Mouse (Mus musculus) megakaryocyte, embryonic 14.5 days (primary cell): ENCODE data around the gene Fut7. TPM values are rescaled to one million over a fixed set of nuclear protein-coding genes. Genes with fewer than 3 reads are reported as not detected.

Experiments
- H3K27me3 ChIP-seq: replicated peaks from 2 replicates; pipeline ENCODE3; 2012; ENCODE audit warnings: inconsistent platforms
- H3K36me3 ChIP-seq: replicated peaks from 2 replicates; pipeline ENCODE3; 2012; ENCODE audit warnings: low read length, inconsistent platforms, mixed read lengths
- H3K4me1 ChIP-seq: 2 replicates; pipeline ENCODE4 v1.6.1; 2012; ENCODE audit warnings: inconsistent platforms
- H3K4me3 ChIP-seq: replicated peaks from 2 replicates; pipeline ENCODE3; 2012; ENCODE audit warnings: moderate library complexity, mild to moderate bottlenecking, inconsistent platforms
- H3K9me3 ChIP-seq: 2 replicates; pipeline ENCODE4 v1.6.1; 2012; ENCODE audit warnings: inconsistent platforms
- FLI1 ChIP-seq: IDR thresholded peaks from 2 replicates; pipeline ENCODE4 v1.6.1; 2012; ENCODE audit warnings: low read length, inconsistent platforms, mixed read lengths
- GATA1 ChIP-seq: IDR thresholded peaks from 3 replicates; pipeline ENCODE4 v1.6.1; 2012; ENCODE audit warnings: mixed read lengths, low read length, inconsistent platforms, borderline replicate concordance
- polyA plus RNA-seq: library from polyadenylated mRNA; stranded (reverse); fragments of >175 nt; gene quantifications from 2 replicates; pipeline ENCODE4 v1.2.3, GENCODE M21; 2012; ENCODE audit warnings: low replicate concordance; ENCODE audit not compliant: insufficient read depth

The Fut7 gene
- polyA plus RNA-seq, 1 experiment = 4.3 TPM

- Histone ChIP-seq H3K36me3 (no peaks in the 10 kb centered on the region), H3K9me3 (no peaks in the 10 kb centered on the region), H3K4me3 (no peak within 1 kb of the TSS), H3K4me1 (peaks cover 78% of the 10 kb centered on the region), H3K27me3 (peaks cover 45% of the 10 kb centered on the region)
- TF ChIP-seq GATA1 (no peak), FLI1 (no peak)
Measured at GRCm38 (mm10) chr2:25469969-25470368, 46.9 kb downstream of the Fut7 start, which contains the start of gene Ptgds. Gene Ptgds (minus strand): TSS chr2:25470046.

- no peak for TF ChIP-seq FLI1
- no peak for TF ChIP-seq GATA1
- Histone ChIP-seq H3K36me3 (no peaks in the 10 kb centered on the region), H3K4me1 (peaks cover 65% of the 10 kb centered on the region), H3K4me3 (no peak overlapping the region), H3K9me3 (no peaks in the 10 kb centered on the region), H3K27me3 (peaks cover 71% of the 10 kb centered on the region)
Measured at GRCm38 (mm10) chr2:25472550-25472949, 49.5 kb downstream of the Fut7 start.

Other genes starting within 250 kb of the Fut7 start
- gene Nrarp, start 242.5 kb upstream of the Fut7 start, polyA plus RNA-seq = 7.9 and 8.1 TPM in 2 replicates
- 10.3 and 14.6 TPM in 2 replicates for gene Tor4a, start 226.4 kb upstream of the Fut7 start, polyA plus RNA-seq
- gene Nelfb, start 211.8 kb upstream of the Fut7 start, polyA plus RNA-seq = 22.9 and 24.0 TPM in 2 replicates
- gene Stpg3, start 208.6 kb upstream of the Fut7 start, polyA plus RNA-seq = 0.08 and 1.5 TPM in 2 replicates
- gene Fam166a, start 204.5 kb upstream of the Fut7 start, polyA plus RNA-seq = not detected in 2 replicates
- 264 and 365 TPM in 2 replicates for gene Tubb4b, start 198.6 kb upstream of the Fut7 start, polyA plus RNA-seq
- not detected in 2 replicates for gene Slc34a3, start 188.9 kb upstream of the Fut7 start, polyA plus RNA-seq
- gene Rnf224, start 186.5 kb upstream of the Fut7 start, polyA plus RNA-seq = not detected in 2 replicates
- gene Rnf208, start 181.0 kb upstream of the Fut7 start, polyA plus RNA-seq = 3.8 and 7.6 TPM in 2 replicates
- gene Cysrt1, start 180.8 kb upstream of the Fut7 start, polyA plus RNA-seq = not detected in 2 replicates
- gene AL732309.1, start 176.4 kb upstream of the Fut7 start, polyA plus RNA-seq = 1.1 TPM in 1 of 2 replicates, not detected in the other
- gene Tmem203, start 167.8 kb upstream of the Fut7 start, polyA plus RNA-seq = 16.3 and 20.0 TPM in 2 replicates
- 11.9 and 12.9 TPM in 2 replicates for gene Tprn, start 160.6 kb upstream of the Fut7 start, polyA plus RNA-seq
- gene Ssna1, start 150.8 kb upstream of the Fut7 start, polyA plus RNA-seq = 34.6 and 160 TPM in 2 replicates
- 3.1 and 14.8 TPM in 2 replicates for gene Anapc2, start 150.8 kb upstream of the Fut7 start, polyA plus RNA-seq
- not detected in 2 replicates for gene Tmem210, start 135.1 kb upstream of the Fut7 start, polyA plus RNA-seq
- gene Lrrc26, start 133.4 kb upstream of the Fut7 start, polyA plus RNA-seq = not detected in 2 replicates
- gene Grin1, start 104.1 kb upstream of the Fut7 start, polyA plus RNA-seq = not detected in 2 replicates
- 4.4 and 13.9 TPM in 2 replicates for gene Man1b1, start 90.9 kb upstream of the Fut7 start, polyA plus RNA-seq
- 4.3 and 4.4 TPM in 2 replicates for gene Dpp7, start 66.9 kb upstream of the Fut7 start, polyA plus RNA-seq
- 12.1 and 13.3 TPM in 2 replicates for gene Uap1l1, start 57.6 kb upstream of the Fut7 start, polyA plus RNA-seq
- gene Sapcd2, start 50.9 kb upstream of the Fut7 start, polyA plus RNA-seq = 26.7 and 29.9 TPM in 2 replicates
- gene Entpd2, start 27.4 kb upstream of the Fut7 start, polyA plus RNA-seq = 1.3 TPM in 1 of 2 replicates, not detected in the other
- gene Npdc1, start 23.9 kb upstream of the Fut7 start, polyA plus RNA-seq = 3.7 and 3.9 TPM in 2 replicates
- gene Abca2, start 5.4 kb downstream of the Fut7 start, polyA plus RNA-seq = 13.1 and 24.3 TPM in 2 replicates
- gene Clic3, start 33.6 kb downstream of the Fut7 start, polyA plus RNA-seq = not detected in 2 replicates
- 51.1 and 52.3 TPM in 2 replicates for gene Paxx, start 37.8 kb downstream of the Fut7 start, polyA plus RNA-seq
- not detected in 2 replicates for gene Ptgds, start 46.8 kb downstream of the Fut7 start, polyA plus RNA-seq
- gene Lcn12, start 70.6 kb downstream of the Fut7 start, polyA plus RNA-seq = not detected in 2 replicates
- 46.2 and 91.1 TPM in 2 replicates for gene Fbxw5, start 77.5 kb downstream of the Fut7 start, polyA plus RNA-seq
- 0.43 TPM in 1 of 2 replicates, not detected in the other for gene C8g, start 78.5 kb downstream of the Fut7 start, polyA plus RNA-seq
- gene Traf2, start 123.7 kb downstream of the Fut7 start, polyA plus RNA-seq = 0.78 and 7.0 TPM in 2 replicates
- 316 and 1,404 TPM in 2 replicates for gene Edf1, start 134.6 kb downstream of the Fut7 start, polyA plus RNA-seq
- gene Mamdc4, start 151.6 kb downstream of the Fut7 start, polyA plus RNA-seq = 0.75 TPM in 1 of 2 replicates, not detected in the other
- gene Phpt1, start 152.0 kb downstream of the Fut7 start, polyA plus RNA-seq = 4.7 TPM in 1 of 2 replicates, not detected in the other
- 0.44 and 0.85 TPM in 2 replicates for gene Ajm1, start 158.5 kb downstream of the Fut7 start, polyA plus RNA-seq
- gene Rabl6, start 185.3 kb downstream of the Fut7 start, polyA plus RNA-seq = 36.6 and 58.2 TPM in 2 replicates
- 0.15 TPM in 1 of 2 replicates, not detected in the other for gene Ccdc183, start 194.4 kb downstream of the Fut7 start, polyA plus RNA-seq
- 0.94 TPM in 1 of 2 replicates, not detected in the other for gene Tmem141, start 198.7 kb downstream of the Fut7 start, polyA plus RNA-seq
- gene Fcna, start 204.8 kb downstream of the Fut7 start, polyA plus RNA-seq = 0.49 TPM in 1 of 2 replicates, not detected in the other
- gene Lcn8, start 229.9 kb downstream of the Fut7 start, polyA plus RNA-seq = not detected in 2 replicates
- not detected in 2 replicates for gene Lcn5, start 234.7 kb downstream of the Fut7 start, polyA plus RNA-seq